Mouse (Mus musculus): Measurements from ENCODE around the gene H2afy. TPM values are rescaled to one million over a fixed set of nuclear protein-coding genes. Genes with fewer than 3 reads are reported as not detected.

H2afy gene
- total and polyA plus RNA-seq, 2 experiments from 2014 or later: 134 to 163 TPM

- TF ChIP-seq CTCF (IDR thresholded peaks at IDR 0.05): no peak
- Histone ChIP-seq H3K4me1 (ENCODE audit: insufficient read depth, low read length) (no peaks in the 10 kb centered on the region), H3K4me2 (ENCODE audit: low read depth, low read length, poor library complexity, severe bottlenecking) (no peak overlapping the region), H3K9ac (replicated peaks; ENCODE audit: low read length, poor library complexity, severe bottlenecking) (no peak overlapping the region), H3K4me3 (ENCODE audit: low read depth, low read length) (no peak overlapping the region), H3K36me3 (ENCODE audit: insufficient read depth, low read length) (no peaks in the 10 kb centered on the region), H3K9me3 (ENCODE audit: low read length) (no peaks in the 10 kb centered on the region), H3K27me3 (ENCODE audit: insufficient read depth, low read length) (peaks cover 3% of the 10 kb centered on the region; the same call in 1 of the 2 replicates), H3K27ac (ENCODE audit: low read depth, low read length) (no peak overlapping the region)
- 64% methylated on average over 7 of the region's 7 CpGs for WGBS
- no peak for ATAC-seq (ENCODE audit: low FRiP score)
- no peak for DNase-seq (ENCODE audit: low spot score)
These were observed 36.9 kb upstream of the H2afy start for GRCm38 (mm10) chr13:56172901-56173545.

- DNase-seq (ENCODE audit: low spot score) (no peak), ATAC-seq (ENCODE audit: low FRiP score) (no peak)
- Histone ChIP-seq H3K9ac (replicated peaks; ENCODE audit: low read length, poor library complexity, severe bottlenecking) (no peak overlapping the region), H3K4me2 (ENCODE audit: low read depth, low read length, poor library complexity, severe bottlenecking) (no peak overlapping the region), H3K36me3 (ENCODE audit: insufficient read depth, low read length) (no peaks in the 10 kb centered on the region), H3K27me3 (ENCODE audit: insufficient read depth, low read length) (peaks cover 3% of the 10 kb centered on the region; the same call in 1 of the 2 replicates), H3K4me1 (ENCODE audit: insufficient read depth, low read length) (no peaks in the 10 kb centered on the region), H3K9me3 (ENCODE audit: low read length) (no peaks in the 10 kb centered on the region), H3K4me3 (ENCODE audit: low read depth, low read length) (no peak overlapping the region), H3K27ac (ENCODE audit: low read depth, low read length) (no peak overlapping the region)
- 82% methylated on average over 7 of the region's 7 CpGs for WGBS
- no peak for TF ChIP-seq CTCF (IDR thresholded peaks at IDR 0.05)
These were observed 35.9 kb upstream of the H2afy start for GRCm38 (mm10) chr13:56172106-56172505.

- TF ChIP-seq CTCF (IDR thresholded peaks at IDR 0.05): no peak
- H3K4me3 ChIP-seq (ENCODE audit: low read depth, low read length): no peak overlapping the region
- 49% methylated on average over 3 of the region's 3 CpGs for WGBS
- no peaks in the 10 kb centered on the region for H3K4me1 ChIP-seq (ENCODE audit: insufficient read depth, low read length)
- 0 out of 2 replicates have a peak overlapping the region, but pooled peaks have one; percentile 38 for H3K27ac ChIP-seq (ENCODE audit: low read depth, low read length)
- H3K9me3 ChIP-seq (ENCODE audit: low read length): no peaks in the 10 kb centered on the region
- H3K27me3 ChIP-seq (ENCODE audit: insufficient read depth, low read length): peaks cover 3% of the 10 kb centered on the region; the same call in 1 of the 2 replicates
- DNase-seq (ENCODE audit: low spot score): no peak
- no peak overlapping the region for H3K4me2 ChIP-seq (ENCODE audit: low read depth, low read length, poor library complexity, severe bottlenecking)
- no peaks in the 10 kb centered on the region for H3K36me3 ChIP-seq (ENCODE audit: insufficient read depth, low read length)
- H3K9ac ChIP-seq (replicated peaks; ENCODE audit: low read length, poor library complexity, severe bottlenecking): no peak overlapping the region
- ATAC-seq (ENCODE audit: low FRiP score): peak; percentile 50; the same call in 1 of the 2 replicates
These were observed 32.2 kb upstream of the H2afy start for GRCm38 (mm10) chr13:56168403-56168781.

- Histone ChIP-seq H3K9ac (replicated peaks; ENCODE audit: low read length, poor library complexity, severe bottlenecking) (no peak overlapping the region), H3K4me3 (ENCODE audit: low read depth, low read length) (no peak overlapping the region), H3K27ac (ENCODE audit: low read depth, low read length) (no peak overlapping the region), H3K36me3 (ENCODE audit: insufficient read depth, low read length) (no peaks in the 10 kb centered on the region), H3K4me2 (ENCODE audit: low read depth, low read length, poor library complexity, severe bottlenecking) (no peak overlapping the region), H3K9me3 (ENCODE audit: low read length) (no peaks in the 10 kb centered on the region), H3K4me1 (ENCODE audit: insufficient read depth, low read length) (no peaks in the 10 kb centered on the region), H3K27me3 (ENCODE audit: insufficient read depth, low read length) (no peaks in the 10 kb centered on the region)
- ATAC-seq (ENCODE audit: low FRiP score): peak; percentile 44
- 28% methylated on average over 10 of the region's 14 CpGs for WGBS
- DNase-seq (ENCODE audit: low spot score): peak; percentile 21
- TF ChIP-seq CTCF (IDR thresholded peaks at IDR 0.05): peak; percentile 80
These were observed 31.6 kb upstream of the H2afy start for GRCm38 (mm10) chr13:56167446-56168402.

GRCm38 (mm10) chr13:56165561-56165960, 29.4 kb upstream of the H2afy start:
- Histone ChIP-seq H3K27me3 (ENCODE audit: insufficient read depth, low read length) (no peaks in the 10 kb centered on the region), H3K36me3 (ENCODE audit: insufficient read depth, low read length) (no peaks in the 10 kb centered on the region), H3K9me3 (ENCODE audit: low read length) (no peaks in the 10 kb centered on the region), H3K4me2 (ENCODE audit: low read depth, low read length, poor library complexity, severe bottlenecking) (no peak overlapping the region), H3K27ac (ENCODE audit: low read depth, low read length) (no peak overlapping the region), H3K9ac (replicated peaks; ENCODE audit: low read length, poor library complexity, severe bottlenecking) (no peak overlapping the region), H3K4me1 (ENCODE audit: insufficient read depth, low read length) (no peaks in the 10 kb centered on the region), H3K4me3 (ENCODE audit: low read depth, low read length) (no peak overlapping the region)
- ATAC-seq (ENCODE audit: low FRiP score): no peak
- no peak for TF ChIP-seq CTCF (IDR thresholded peaks at IDR 0.05)
- 91% methylated on average over 11 of the region's 11 CpGs for WGBS
- DNase-seq (ENCODE audit: low spot score): no peak

GRCm38 (mm10) chr13:56164372-56164771, 28.2 kb upstream of the H2afy start:
- no peak for DNase-seq (ENCODE audit: low spot score)
- H3K4me2 ChIP-seq (ENCODE audit: low read depth, low read length, poor library complexity, severe bottlenecking): no peak overlapping the region
- no peak overlapping the region for H3K4me3 ChIP-seq (ENCODE audit: low read depth, low read length)
- no peak overlapping the region for H3K27ac ChIP-seq (ENCODE audit: low read depth, low read length)
- TF ChIP-seq CTCF (IDR thresholded peaks at IDR 0.05): no peak
- H3K36me3 ChIP-seq (ENCODE audit: insufficient read depth, low read length): no peaks in the 10 kb centered on the region
- H3K9ac ChIP-seq (replicated peaks; ENCODE audit: low read length, poor library complexity, severe bottlenecking): no peak overlapping the region
- no peaks in the 10 kb centered on the region for H3K9me3 ChIP-seq (ENCODE audit: low read length)
- no peaks in the 10 kb centered on the region for H3K4me1 ChIP-seq (ENCODE audit: insufficient read depth, low read length)
- no peak for ATAC-seq (ENCODE audit: low FRiP score)
- no peaks in the 10 kb centered on the region for H3K27me3 ChIP-seq (ENCODE audit: insufficient read depth, low read length)
- WGBS: 83% methylated on average over 3 of the region's 3 CpGs
